Mouse (Mus musculus) bone marrow, adult 2 months (tissue): ENCODE data around the gene Gspt2. TPM values are rescaled to one million over a fixed set of nuclear protein-coding genes. Genes with fewer than 3 reads are reported as not detected.
"Not testable (repeated sequence)": the region's sequence is repeated elsewhere in the genome, so short reads cannot be mapped to it uniquely, and the experiment has no call there.

Experiments
- H3K27ac ChIP-seq: fragments of 200-500 bp; 2 replicates; pipeline ENCODE4 v1.5.1; 2012; ENCODE audit warnings: low read depth, mild to moderate bottlenecking, control low read depth, inconsistent platforms, low read length; ENCODE audit not compliant: control insufficient read depth, poor library complexity, insufficient read depth
- H3K4me1 ChIP-seq: fragments of 200-500 bp; 2 replicates; pipeline ENCODE4 v1.6.1; 2011; ENCODE audit warnings: low read length; ENCODE audit not compliant: control insufficient read depth, insufficient read depth
- H3K4me3 ChIP-seq: fragments of 200-500 bp; replicated peaks from 2 replicates; pipeline ENCODE3; 2011; ENCODE audit warnings: mild to moderate bottlenecking, low read depth, low read length, control low read depth; ENCODE audit not compliant: control insufficient read depth
- CTCF ChIP-seq: fragments of 200-500 bp; IDR thresholded peaks from 2 replicates; pipeline ENCODE4 v1.5.1; 2011; ENCODE audit warnings: low read length, control low read depth; ENCODE audit not compliant: control insufficient read depth, insufficient read depth
- POLR2A ChIP-seq: fragments of 200-500 bp; IDR thresholded peaks from 2 replicates; pipeline ENCODE4 v1.6.1; 2011; ENCODE audit warnings: low read depth, mild to moderate bottlenecking, control low read depth, low read length, borderline replicate concordance; ENCODE audit not compliant: control insufficient read depth
- WGBS: fragments of 180-500 bp; shearing (Covaris S2); methylation state at CpG from one replicate; pipeline ENCODE4 v1.1.7; 2018; 5-methylcytosine and 5-hydroxymethylcytosine counted together
- polyA plus RNA-seq: library from polyadenylated mRNA; stranded (reverse); fragments of >200 nt; gene quantifications from 2 replicates; pipeline ENCODE4 v1.2.4, GENCODE M21; 2011; ENCODE audit warnings: low replicate concordance; ENCODE audit not compliant: missing spikeins, insufficient read depth, insufficient read length

Gene Gspt2
- 2.2 and 3.1 TPM in 2 replicates for polyA plus RNA-seq

DNA sequence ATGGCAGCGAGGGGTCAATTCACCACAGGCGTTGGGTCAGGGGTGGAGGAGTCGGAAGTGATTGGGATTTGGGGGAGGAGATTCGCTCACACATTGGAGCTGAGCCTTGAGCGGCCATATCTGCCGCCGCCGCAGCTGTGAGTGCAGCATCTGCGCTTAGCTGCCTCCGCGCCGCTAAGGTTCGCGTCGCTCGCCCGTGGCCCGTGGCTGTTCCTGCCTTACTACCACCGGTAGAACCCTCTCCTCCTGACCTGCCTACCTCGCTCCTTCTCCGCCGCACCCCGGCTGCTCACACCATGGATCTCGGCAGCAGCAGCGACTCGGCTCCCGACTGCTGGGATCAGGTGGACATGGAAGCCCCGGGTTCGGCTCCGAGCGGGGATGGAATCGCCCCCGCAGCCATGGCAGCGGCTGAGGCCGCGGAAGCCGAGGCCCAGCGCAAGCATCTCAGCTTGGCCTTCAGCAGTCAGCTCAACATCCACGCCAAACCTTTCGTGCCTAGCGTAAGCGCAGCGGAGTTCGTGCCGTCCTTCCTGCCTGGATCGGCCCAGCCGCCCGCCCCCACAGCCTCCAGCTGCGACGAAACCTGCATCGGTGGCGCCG is at the start of gene Gspt2:
Gene Gspt2 (plus strand): TSS at position 109 of the 603 bp plus-strand sequence.
- peak within 1 kb of the TSS; percentile 56 for H3K4me3 ChIP-seq
- no peak within 1 kb of the TSS for H3K27ac ChIP-seq
- H3K4me1 ChIP-seq: no peaks in the 10 kb centered on the region
- TF ChIP-seq CTCF (no peak), POLR2A (no peak)
- 15% methylated on average over 53 of the region's 53 CpGs for WGBS

DNA sequence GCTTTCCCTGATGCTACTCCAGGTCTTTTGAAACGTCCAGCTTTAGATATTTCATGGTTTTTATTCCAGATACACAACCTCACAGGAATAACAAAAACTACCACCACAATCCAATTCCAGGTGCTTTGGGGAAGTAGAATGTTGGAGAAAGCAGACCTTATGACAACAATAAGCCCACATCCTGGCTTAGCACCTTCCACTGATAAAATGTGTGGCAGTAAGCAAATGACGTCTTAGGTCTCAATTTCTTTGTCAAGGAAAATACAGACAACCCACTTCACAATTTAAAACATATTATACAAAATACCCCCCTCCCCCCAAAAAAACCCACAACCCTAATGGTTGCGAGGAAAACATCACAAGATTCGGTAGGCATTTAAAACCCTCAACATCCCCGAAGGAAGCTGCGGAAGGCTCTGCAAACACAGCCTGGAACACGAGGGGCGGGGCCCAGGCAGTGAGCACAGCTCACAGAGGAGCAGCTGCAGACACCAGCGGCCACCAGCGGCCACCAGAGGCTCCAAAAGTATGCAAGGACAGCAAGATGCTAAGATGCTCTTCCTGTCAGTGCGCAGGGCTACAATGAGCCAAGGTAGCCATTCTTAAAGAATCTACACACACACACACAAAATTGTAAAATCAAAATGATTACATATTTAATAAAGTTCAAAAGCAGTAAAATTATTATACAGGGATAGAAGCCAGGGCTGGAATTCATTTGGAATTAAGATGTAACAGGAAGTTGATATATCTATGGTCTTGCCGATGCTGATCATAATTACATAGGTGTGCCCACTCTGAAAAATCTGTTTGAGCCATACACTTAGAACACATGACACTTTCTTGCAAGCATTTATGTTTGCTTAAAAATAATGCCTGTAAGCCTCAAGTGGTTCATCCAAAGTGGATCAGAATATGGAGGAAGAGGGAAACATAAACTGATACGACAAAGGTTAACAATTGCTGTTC is 10.8 kb upstream of the Gspt2 start:
- H3K4me3 ChIP-seq: no peak overlapping the region
- no peaks in the 10 kb centered on the region for H3K4me1 ChIP-seq
- no peak overlapping the region for H3K27ac ChIP-seq
- 28% methylated on average over 13 of the region's 13 CpGs for WGBS
- TF ChIP-seq POLR2A: no peak
- no peak for TF ChIP-seq CTCF

DNA sequence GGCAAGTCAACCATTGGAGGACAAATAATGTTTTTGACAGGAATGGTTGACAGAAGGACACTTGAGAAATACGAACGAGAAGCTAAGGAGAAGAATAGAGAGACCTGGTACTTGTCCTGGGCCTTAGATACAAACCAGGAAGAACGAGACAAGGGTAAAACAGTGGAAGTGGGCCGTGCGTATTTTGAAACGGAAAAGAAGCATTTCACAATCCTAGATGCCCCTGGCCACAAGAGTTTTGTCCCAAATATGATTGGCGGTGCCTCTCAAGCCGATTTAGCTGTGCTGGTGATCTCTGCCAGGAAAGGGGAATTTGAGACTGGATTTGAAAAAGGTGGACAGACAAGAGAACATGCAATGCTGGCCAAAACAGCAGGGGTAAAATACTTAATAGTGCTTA is 1.0 kb downstream of the Gspt2 start:
- no peak overlapping the region for H3K27ac ChIP-seq
- TF ChIP-seq CTCF (no peak), POLR2A (no peak)
- no peaks in the 10 kb centered on the region for H3K4me1 ChIP-seq
- WGBS: 44% methylated on average over 8 of the region's 8 CpGs
- no peak overlapping the region for H3K4me3 ChIP-seq

DNA sequence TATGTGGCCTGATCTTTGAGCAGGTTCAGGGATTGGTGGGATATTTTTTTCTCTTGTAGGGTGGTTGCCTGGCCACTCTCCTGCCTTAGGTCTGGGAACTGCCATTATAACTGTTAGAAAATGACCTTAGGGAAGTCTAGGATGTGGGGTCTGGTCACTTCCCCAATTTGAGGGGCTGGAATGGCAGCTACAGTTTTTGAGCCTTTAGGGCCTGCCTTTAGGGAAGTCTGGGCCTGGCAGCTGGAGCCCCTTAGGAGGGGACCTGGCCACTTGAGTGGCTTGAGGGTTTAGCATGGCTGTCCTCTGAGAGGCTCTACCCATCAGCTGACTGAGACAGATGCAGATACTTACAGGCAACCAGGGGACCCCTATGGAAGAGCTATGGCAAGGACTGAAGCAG is 12.7 kb downstream of the Gspt2 start:
- TF ChIP-seq CTCF (no peak), POLR2A (no peak)
- H3K4me3 ChIP-seq: no peak overlapping the region
- H3K27ac ChIP-seq: no peak overlapping the region
- no peaks in the 10 kb centered on the region for H3K4me1 ChIP-seq

DNA sequence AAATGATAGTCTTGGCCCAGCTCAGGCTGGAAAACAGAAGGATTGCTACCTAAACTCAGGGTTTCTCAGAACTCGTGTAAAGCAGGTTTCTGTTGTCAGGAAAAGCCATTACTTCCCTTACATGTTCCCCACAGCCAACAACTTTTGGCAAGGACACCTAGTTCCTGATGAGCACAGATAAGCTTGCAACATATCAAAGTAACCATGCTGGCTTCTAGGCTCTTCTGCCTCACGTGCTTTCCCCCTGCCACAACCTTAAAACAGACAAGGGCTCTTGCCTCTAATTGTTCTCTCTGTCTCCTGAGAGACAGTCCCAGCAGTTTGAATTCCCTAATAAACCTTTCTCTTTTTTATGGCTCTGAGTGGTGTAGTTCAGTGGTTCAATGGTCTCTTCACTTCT is 21.9 kb downstream of the Gspt2 start:
- 18% methylated on average over 2 of the region's 2 CpGs for WGBS
- TF ChIP-seq POLR2A (no peak), CTCF (no peak)
- Histone ChIP-seq H3K27ac (no peak overlapping the region), H3K4me1 (no peaks in the 10 kb centered on the region), H3K4me3 (no peak overlapping the region)

DNA sequence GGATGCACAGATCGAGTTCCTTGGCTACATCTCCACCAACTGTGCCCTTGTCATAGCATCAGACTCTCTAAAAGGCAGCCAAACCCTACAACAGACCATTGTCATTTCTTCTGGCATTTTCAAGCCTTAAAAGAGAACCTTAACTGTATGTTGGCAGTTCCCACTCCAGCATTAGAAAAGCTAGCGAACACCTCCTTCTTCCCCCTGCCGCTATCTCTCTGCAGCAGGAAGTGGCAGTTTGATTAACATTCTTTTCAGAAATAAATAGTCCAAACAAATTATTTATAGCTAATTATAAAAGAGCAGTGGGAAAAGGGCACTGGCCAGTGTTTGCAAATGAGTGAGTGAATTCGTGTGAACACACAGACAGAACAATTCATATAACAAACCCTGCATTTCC is 34.9 kb downstream of the Gspt2 start:
- TF ChIP-seq CTCF (no peak), POLR2A (no peak)
- H3K4me1 ChIP-seq: no peaks in the 10 kb centered on the region
- H3K27ac ChIP-seq: no peak overlapping the region
- H3K4me3 ChIP-seq: no peak overlapping the region
- 45% methylated on average over 4 of the region's 4 CpGs for WGBS

DNA sequence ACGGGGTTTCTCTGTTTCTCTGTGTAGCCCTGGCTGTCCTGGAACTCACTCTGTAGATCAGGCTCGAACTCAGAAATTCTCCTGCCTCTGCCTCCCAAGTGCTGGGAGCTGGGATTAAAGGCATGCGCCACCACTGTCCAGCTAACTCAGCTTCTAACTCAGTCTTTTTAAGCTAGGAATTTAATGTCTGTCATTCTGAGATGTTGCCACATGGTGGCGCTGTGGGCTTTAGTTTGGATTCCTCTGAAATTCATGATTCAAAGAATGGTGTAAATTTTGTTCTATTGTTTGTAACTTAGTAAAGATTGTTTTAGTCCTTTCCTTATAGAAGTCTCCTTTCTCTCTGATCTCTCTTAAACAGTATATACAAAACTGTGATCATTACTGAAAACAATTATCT is 39.1 kb downstream of the Gspt2 start:
- whole genome bisulfite sequencing: 34% methylated on average over 4 of the region's 4 CpGs
- Histone ChIP-seq H3K4me1 (no peaks in the 10 kb centered on the region), H3K27ac (no peak overlapping the region), H3K4me3 (no peak overlapping the region)
- TF ChIP-seq POLR2A: no peak
- TF ChIP-seq CTCF: no peak

DNA sequence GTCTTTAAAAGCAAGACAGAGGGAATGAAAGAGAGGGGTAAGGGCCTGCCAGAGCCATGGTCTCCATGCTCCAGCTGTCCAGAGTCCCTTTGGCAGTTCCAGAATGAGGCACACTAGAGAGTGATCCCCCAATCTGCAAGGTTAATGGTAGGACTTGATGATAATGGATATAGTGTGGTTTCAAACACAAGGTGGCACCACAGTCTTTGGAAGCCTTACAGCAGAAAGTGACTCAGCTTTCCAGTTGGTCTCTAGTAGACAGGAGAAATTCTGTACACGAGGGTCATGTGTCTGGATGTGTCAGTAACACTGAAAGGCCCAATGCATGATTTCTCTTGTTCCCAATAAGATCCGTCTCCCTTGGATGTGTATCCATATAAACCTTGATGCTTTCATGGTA is 45.7 kb downstream of the Gspt2 start:
- not testable (repeated sequence) for H3K4me1 ChIP-seq, H3K4me3 ChIP-seq, H3K27ac ChIP-seq
- WGBS: no CpG with 5 or more reads among the region's 2 CpGs

DNA sequence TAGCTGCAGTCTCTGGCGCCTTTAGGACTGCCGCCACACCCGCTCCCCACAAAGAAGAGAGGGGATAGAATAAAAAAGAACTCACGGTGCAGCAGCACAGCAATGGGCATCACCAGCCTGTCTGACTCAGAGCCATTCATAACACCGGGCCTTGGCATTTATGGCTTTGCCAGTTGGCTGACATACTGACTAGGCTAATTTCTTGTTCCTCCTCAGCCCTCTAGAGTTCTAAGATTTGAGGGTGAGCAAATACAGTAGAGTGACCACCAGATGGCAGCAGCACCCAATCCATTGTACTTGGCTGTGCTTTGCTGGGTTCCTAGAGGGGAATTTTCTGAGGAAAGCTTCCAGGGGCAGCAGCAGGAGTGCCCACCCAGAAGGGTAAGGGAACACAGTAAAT is 53.7 kb downstream of the Gspt2 start:
- not testable (repeated sequence) for H3K4me3 ChIP-seq, H3K27ac ChIP-seq, H3K4me1 ChIP-seq
- 69% methylated on average over 5 of the region's 5 CpGs for whole genome bisulfite sequencing

Other genes with a start within 250 kb of the Gspt2 start
- gene Maged1, start 93.9 kb upstream of the Gspt2 start, polyA plus RNA-seq: 9.9 and 18.5 TPM in 2 replicates
- 1.5 TPM in 1 of 2 replicates, not detected in the other for gene Zxdb, start 88.5 kb downstream of the Gspt2 start, polyA plus RNA-seq